Mouse (Mus musculus) CH12.LX (cell line): ENCODE measurements at regions not wholly inside any gene's neighbourhood (a gene's known extent, or its start where the extent isn't known, plus 50 kb on each side); places are given as distances from the start of the nearest gene placed in this dataset.

ENCODE experiments used
- DNase-seq: peaks from one replicate; pipeline ENCODE4 v3.0.0-alpha.2; 2013; ENCODE audit errors: extremely low read depth
- H3K27ac ChIP-seq: 2 replicates; pipeline ENCODE4 v1.5.1; 2012; ENCODE audit warnings: low read depth, mild to moderate bottlenecking, control low read depth, moderate library complexity; ENCODE audit not compliant: insufficient read depth
- H3K27me3 ChIP-seq: replicated peaks from 2 replicates; pipeline ENCODE3; 2012; ENCODE audit warnings: inconsistent platforms
- H3K36me3 ChIP-seq, 2 experiments: replicated peaks in 1 of 2; 2 replicates each; pipeline versions ENCODE3 to v1.6.1; 2012; ENCODE audit warnings: inconsistent platforms in 1 of 2, low read length in 1 of 2, mild to moderate bottlenecking in 1 of 2, mixed read lengths in 1 of 2, moderate library complexity in 1 of 2; ENCODE audit not compliant: control insufficient read depth in 1 of 2, insufficient read depth in 1 of 2
- H3K4me1 ChIP-seq, 2 experiments: 2 replicates each; pipeline ENCODE4 v1.6.1; 2012; ENCODE audit warnings: inconsistent platforms in 1 of 2, moderate library complexity in 1 of 2; ENCODE audit not compliant: insufficient read depth in 2 of 2, control insufficient read depth in 1 of 2
- H3K4me2 ChIP-seq: 2 replicates; pipeline ENCODE4 v1.6.1; 2012; ENCODE audit warnings: low read depth, mild to moderate bottlenecking, control low read depth; ENCODE audit not compliant: poor library complexity, insufficient read depth, severe bottlenecking
- H3K4me3 ChIP-seq, 3 experiments: fragments of 150-350 bp in 1 of 3; sonication (generic) in 1 of 3; replicated peaks in 1 of 3; 2 replicates each; pipeline versions ENCODE3 to v1.5.1; 2011 to 2012; ENCODE audit warnings: low read depth in 2 of 3, low read length in 2 of 3, mild to moderate bottlenecking in 2 of 3, moderate library complexity in 2 of 3, control low read depth in 1 of 3, improper control_type of control experiment in 1 of 3, inconsistent platforms in 1 of 3, mixed read lengths in 1 of 3; ENCODE audit not compliant: poor library complexity in 1 of 3
- H3K79me2 ChIP-seq: replicated peaks from 2 replicates; pipeline ENCODE4 v1.6.1; 2012; ENCODE audit warnings: mild to moderate bottlenecking, moderate library complexity; ENCODE audit not compliant: control insufficient read depth, poor library complexity, insufficient read depth, severe bottlenecking; ENCODE audit errors: extremely low read depth
- H3K9ac ChIP-seq: 2 replicates; pipeline ENCODE4 v1.6.1; 2012; ENCODE audit warnings: low read depth, mild to moderate bottlenecking, control low read depth, moderate library complexity; ENCODE audit not compliant: insufficient read depth
- H3K9me3 ChIP-seq: replicated peaks from 2 replicates; pipeline ENCODE3; 2012; ENCODE audit warnings: low read length, inconsistent platforms, mixed read lengths
- BHLHE40 ChIP-seq: IDR thresholded peaks from 2 replicates; pipeline ENCODE4 v1.6.1; 2011; ENCODE audit warnings: mild to moderate bottlenecking, low read depth, low read length, improper control_type of control experiment
- CHD1 ChIP-seq: IDR thresholded peaks from 2 replicates; pipeline ENCODE4 v1.6.1; 2012; ENCODE audit warnings: low read depth, low read length, improper control_type of control experiment, inconsistent platforms
- CTCF ChIP-seq, 2 experiments: IDR thresholded peaks in 1 of 2; conservative IDR thresholded peaks in 1 of 2; 2 replicates each; pipeline ENCODE4 v1.5.1; 2011 to 2012; ENCODE audit warnings: low read depth in 2 of 2, low read length in 2 of 2, improper control_type of control experiment in 1 of 2, inconsistent platforms in 1 of 2, mild to moderate bottlenecking in 1 of 2, moderate library complexity in 1 of 2
- E2F4 ChIP-seq: IDR thresholded peaks from 2 replicates; pipeline ENCODE4 v1.6.1; 2011; ENCODE audit warnings: low read depth, low read length, improper control_type of control experiment; ENCODE audit not compliant: insufficient replicate concordance
- GABPA ChIP-seq: IDR thresholded peaks from 2 replicates; pipeline ENCODE4 v1.6.1; 2012; ENCODE audit warnings: low read depth, low read length, improper control_type of control experiment, inconsistent platforms; ENCODE audit not compliant: insufficient replicate concordance
- JUN ChIP-seq: IDR thresholded peaks from 2 replicates; pipeline ENCODE4 v1.6.1; 2011; ENCODE audit warnings: low read depth, mild to moderate bottlenecking, low read length, improper control_type of control experiment, moderate library complexity; ENCODE audit not compliant: insufficient read depth
- KAT2A ChIP-seq: IDR thresholded peaks from 2 replicates; pipeline ENCODE4 v1.6.1; 2012; ENCODE audit warnings: low read length, improper control_type of control experiment, inconsistent platforms; ENCODE audit not compliant: insufficient replicate concordance
- MAZ ChIP-seq: IDR thresholded peaks from 2 replicates; pipeline ENCODE4 v1.6.1; 2012; ENCODE audit warnings: low read depth, mild to moderate bottlenecking, inconsistent platforms, low read length, improper control_type of control experiment, moderate library complexity
- MEF2A ChIP-seq: IDR thresholded peaks from 2 replicates; pipeline ENCODE4 v1.6.1; 2014; ENCODE audit warnings: low read depth, mild to moderate bottlenecking, inconsistent platforms, low read length, improper control_type of control experiment, borderline replicate concordance
- PAX5 ChIP-seq: IDR thresholded peaks from 2 replicates; pipeline ENCODE4 v1.6.1; 2012; ENCODE audit warnings: low read length, inconsistent platforms, mixed read lengths
- RAD21 ChIP-seq: IDR thresholded peaks from 2 replicates; pipeline ENCODE4 v1.6.1; 2011; ENCODE audit warnings: low read depth, mild to moderate bottlenecking, low read length, improper control_type of control experiment, moderate library complexity
- RCOR1 ChIP-seq: conservative IDR thresholded peaks from 2 replicates; pipeline ENCODE4 v1.6.1; 2012; ENCODE audit warnings: low read depth, mild to moderate bottlenecking, inconsistent platforms, low read length, improper control_type of control experiment
- SMC3 ChIP-seq: IDR thresholded peaks from 2 replicates; pipeline ENCODE4 v1.6.1; 2011; ENCODE audit warnings: low read depth, low read length, improper control_type of control experiment
- TBP ChIP-seq: conservative IDR thresholded peaks from 2 replicates; pipeline ENCODE4 v1.6.1; 2011; ENCODE audit warnings: low read depth, low read length, improper control_type of control experiment
- TCF12 ChIP-seq: IDR thresholded peaks from 2 replicates; pipeline ENCODE4 v1.6.1; 2014; ENCODE audit warnings: low read depth, mild to moderate bottlenecking, inconsistent platforms, low read length, improper control_type of control experiment
- UBTF ChIP-seq: IDR thresholded peaks from 2 replicates; pipeline ENCODE4 v1.6.1; 2012; ENCODE audit warnings: low read depth, mild to moderate bottlenecking, inconsistent platforms, low read length, improper control_type of control experiment, moderate library complexity
- USF2 ChIP-seq: conservative IDR thresholded peaks from 2 replicates; pipeline ENCODE4 v1.6.1; 2011; ENCODE audit warnings: low read depth, low read length, improper control_type of control experiment
- ZMIZ1 ChIP-seq: IDR thresholded peaks from 2 replicates; pipeline ENCODE4 v1.6.1; 2012; ENCODE audit warnings: low read depth, mild to moderate bottlenecking, inconsistent platforms, low read length, improper control_type of control experiment
- ZNF384 ChIP-seq: IDR thresholded peaks from 2 replicates; pipeline ENCODE4 v1.6.1; 2012; ENCODE audit warnings: low read depth, low read length, improper control_type of control experiment, inconsistent platforms
- dilution Hi-C: fragments of 300-500 bp; cut with MboI; formaldehyde crosslinking; loops from 2 replicates; pipeline ENCODE4 v1.14.3; 2020; ENCODE audit warnings: low sequenced_read_pairs; ENCODE audit not compliant: extremely low pct_unique_long_range_greater_than_20kb, extremely low pct_ligation_motif_present
- in situ Hi-C: fragments of 300-500 bp; cut with MboI; formaldehyde crosslinking; loops from 3 replicates; pipeline ENCODE4 v1.14.3; 2019; ENCODE audit warnings: low sequenced_read_pairs, low pct_ligation_motif_present, low pct_unique_long_range_greater_than_20kb, mixed read lengths

GRCm38 (mm10) chr13:3723458-3724143 lies 80.5 kb downstream of the Calml3 start:
- Histone ChIP-seq H3K79me2 (no peaks in the 10 kb centered on the region), H3K9ac (no peak overlapping the region), H3K9me3 (no peaks in the 10 kb centered on the region), H3K36me3 (no peaks in the 10 kb centered on the region), H3K27ac (no peak overlapping the region), H3K4me1 (peaks cover 0 to 12% of the 10 kb centered on the region in 2 experiments; a peak in 2 of 4 replicates), H3K27me3 (no peaks in the 10 kb centered on the region), H3K4me2 (no peak overlapping the region), H3K4me3 (no peak overlapping the region)
- in situ Hi-C loops (no loop called here), dilution Hi-C loops (no loop called here)
- DNase-seq: no peak
- no peak for TF ChIP-seq CHD1
- no peak for TF ChIP-seq SMC3
- TF ChIP-seq TCF12: no peak
- no peak for TF ChIP-seq CTCF (conservative IDR thresholded peaks at IDR 0.05 in 1 of 2, IDR thresholded peaks at IDR 0.05 in 1 of 2; ENCODE audit: low read depth in 2 of 2, low read length in 2 of 2)
- no peak for TF ChIP-seq TBP
- no peak for TF ChIP-seq ZNF384
- no peak for TF ChIP-seq PAX5
- TF ChIP-seq ZMIZ1: no peak
- no peak for TF ChIP-seq UBTF
- TF ChIP-seq MAZ: no peak
- no peak for TF ChIP-seq JUN
- TF ChIP-seq RAD21: no peak
- TF ChIP-seq USF2: no peak
- no peak for TF ChIP-seq RCOR1
- TF ChIP-seq KAT2A: no peak
- TF ChIP-seq MEF2A: no peak
- TF ChIP-seq GABPA: no peak
- no peak for TF ChIP-seq E2F4

- TF ChIP-seq BHLHE40: peak; percentile 26; the same call in 1 of the 2 replicates
- no peak for TF ChIP-seq ZNF384
- TF ChIP-seq, all 38 proteins: peak for 1
- DNase-seq: no peak
- Histone ChIP-seq H3K4me2 (no peak overlapping the region), H3K27ac (no peak overlapping the region), H3K27me3 (no peaks in the 10 kb centered on the region), H3K4me3 (no peak overlapping the region), H3K36me3 (no peaks in the 10 kb centered on the region), H3K4me1 (no peaks in the 10 kb centered on the region), H3K9me3 (no peaks in the 10 kb centered on the region), H3K9ac (no peak overlapping the region), H3K79me2 (no peaks in the 10 kb centered on the region)
- dilution Hi-C loops: no loop called here
- in situ Hi-C loops: no loop called here
Observed at GRCm38 (mm10) chr13:3715019-3715418, 81.2 kb downstream of the Asb13 start.
